Mouse (Mus musculus): ENCODE measurements around the gene Pop4. TPM values are rescaled to one million over a fixed set of nuclear protein-coding genes. Genes with fewer than 3 reads are reported as not detected.
A peak's percentile ranks its signal among the peaks of the same experiment; 100 is the strongest.

The Pop4 gene
- total RNA-seq, 2 experiments from 2014 or later: 30.1 to 58.8 TPM

DNA sequence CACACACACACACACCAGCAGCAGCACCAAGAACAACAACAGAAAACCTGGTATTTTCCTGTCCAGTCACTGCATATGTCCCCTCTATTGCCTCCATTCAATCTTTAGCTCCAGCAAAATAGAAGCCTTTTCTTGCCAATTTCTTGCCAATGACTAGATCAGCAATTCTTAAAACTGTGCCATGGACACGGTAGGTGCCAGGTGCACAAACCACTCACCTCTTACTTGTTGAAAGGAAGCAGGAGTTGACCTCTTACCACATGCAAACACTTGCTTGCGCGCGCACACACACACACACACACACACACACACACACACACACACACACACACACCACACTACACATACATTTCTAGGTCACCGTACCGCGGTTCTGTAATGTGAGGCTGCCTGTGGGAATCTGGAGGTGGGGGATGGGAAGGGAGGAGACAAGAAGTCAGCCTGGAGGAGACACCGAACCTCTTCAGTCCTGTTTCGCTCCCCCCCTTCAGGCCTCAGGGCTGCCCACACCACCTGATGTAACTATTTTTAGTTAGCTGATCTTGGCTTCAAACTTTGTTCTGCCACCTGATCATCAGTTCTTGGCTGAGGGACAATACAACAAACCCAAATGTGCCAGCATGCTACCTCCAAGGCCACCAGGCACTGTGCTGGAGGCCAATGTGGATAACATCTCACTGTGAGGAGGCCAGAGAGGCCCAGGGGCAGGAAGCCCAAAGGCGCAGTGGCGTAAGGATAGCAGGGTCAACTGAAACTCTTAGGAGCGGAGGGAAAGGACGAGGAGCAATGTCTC lies 46.5 kb downstream of the Pop4 start:
- DNase-seq (ENCODE audit: low spot score in 2 of 2): peak in 1 of 2 experiments; percentile 10

DNA sequence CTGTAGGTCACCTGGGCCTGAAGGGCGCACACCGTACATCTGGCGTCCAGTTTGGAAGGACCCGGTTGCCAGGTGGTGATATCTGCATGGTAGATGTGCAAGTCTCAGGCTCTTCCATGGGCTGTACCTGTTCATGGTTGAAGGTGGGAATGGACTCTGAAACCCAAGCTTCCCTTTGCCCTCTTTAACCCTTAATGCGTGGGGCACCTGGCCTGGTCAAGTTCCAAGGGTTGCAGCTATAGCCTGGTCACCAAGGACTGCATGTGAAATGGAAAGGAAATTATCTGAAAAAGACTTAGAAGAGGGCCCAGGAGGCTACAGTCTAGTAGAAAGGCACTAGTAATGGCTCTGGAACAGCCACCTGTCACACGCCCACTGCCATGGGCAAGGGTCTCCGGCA lies 50.4 kb downstream of the Pop4 start:
- DNase-seq (ENCODE audit: low spot score in 2 of 2): no peak

DNA sequence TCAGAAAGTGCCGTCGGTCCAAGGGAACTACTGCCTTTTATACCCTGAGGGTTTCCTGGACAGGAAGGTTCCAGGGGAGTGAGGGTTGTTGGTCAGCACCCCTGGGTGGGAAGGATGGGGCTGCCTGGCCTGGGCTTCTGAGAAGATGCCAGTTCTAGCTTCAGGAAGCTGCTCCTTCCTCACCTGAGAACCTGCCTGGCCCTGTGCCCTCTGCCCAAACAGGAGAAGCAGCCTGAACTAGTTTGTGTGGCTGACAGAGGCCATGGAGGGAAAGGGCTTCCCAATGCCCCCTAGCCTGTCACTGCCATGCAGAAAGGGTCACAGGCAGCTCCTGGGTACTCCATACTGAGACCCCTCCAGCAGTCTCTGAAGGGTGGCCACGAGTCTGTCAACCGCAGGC lies 51.7 kb downstream of the Pop4 start:
- no peak for DNase-seq (ENCODE audit: low spot score in 2 of 2)

DNA sequence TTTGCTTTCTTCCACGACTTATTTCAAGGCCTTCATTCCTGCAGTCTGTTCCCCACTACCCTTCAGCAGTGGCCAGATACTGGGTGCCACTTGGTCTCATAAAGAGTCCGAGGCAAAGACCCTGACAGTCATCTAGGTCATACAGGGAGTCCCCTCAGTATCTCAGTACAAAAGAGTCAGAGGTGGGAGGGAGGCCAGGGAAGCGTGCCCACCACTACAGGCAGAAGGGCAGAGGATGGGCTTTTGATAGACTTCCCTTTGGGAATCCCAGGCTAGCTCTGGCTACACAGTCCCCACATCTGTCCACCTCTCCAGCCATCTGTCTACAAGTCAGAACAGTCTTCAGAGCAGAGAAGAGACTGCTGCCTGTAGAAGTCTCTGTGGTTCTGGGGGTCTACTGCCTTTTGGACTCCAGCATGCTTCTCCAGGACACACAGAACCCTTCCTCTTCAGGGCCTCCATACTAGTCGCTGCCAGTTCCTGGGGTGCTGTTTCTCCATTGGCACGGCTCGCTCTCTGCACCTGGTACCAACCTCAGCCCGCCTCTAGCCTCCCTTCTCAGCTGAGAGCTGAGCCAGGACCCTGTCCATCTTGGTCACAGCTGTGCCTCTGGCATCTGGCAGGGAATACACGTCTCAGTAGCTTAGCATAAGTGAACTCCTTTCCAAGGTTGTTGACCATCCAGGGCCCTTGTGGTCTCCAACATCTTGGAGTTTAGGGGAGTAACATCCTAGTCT lies 52.4 kb downstream of the Pop4 start:
- no peak for DNase-seq (ENCODE audit: low spot score in 2 of 2)

DNA sequence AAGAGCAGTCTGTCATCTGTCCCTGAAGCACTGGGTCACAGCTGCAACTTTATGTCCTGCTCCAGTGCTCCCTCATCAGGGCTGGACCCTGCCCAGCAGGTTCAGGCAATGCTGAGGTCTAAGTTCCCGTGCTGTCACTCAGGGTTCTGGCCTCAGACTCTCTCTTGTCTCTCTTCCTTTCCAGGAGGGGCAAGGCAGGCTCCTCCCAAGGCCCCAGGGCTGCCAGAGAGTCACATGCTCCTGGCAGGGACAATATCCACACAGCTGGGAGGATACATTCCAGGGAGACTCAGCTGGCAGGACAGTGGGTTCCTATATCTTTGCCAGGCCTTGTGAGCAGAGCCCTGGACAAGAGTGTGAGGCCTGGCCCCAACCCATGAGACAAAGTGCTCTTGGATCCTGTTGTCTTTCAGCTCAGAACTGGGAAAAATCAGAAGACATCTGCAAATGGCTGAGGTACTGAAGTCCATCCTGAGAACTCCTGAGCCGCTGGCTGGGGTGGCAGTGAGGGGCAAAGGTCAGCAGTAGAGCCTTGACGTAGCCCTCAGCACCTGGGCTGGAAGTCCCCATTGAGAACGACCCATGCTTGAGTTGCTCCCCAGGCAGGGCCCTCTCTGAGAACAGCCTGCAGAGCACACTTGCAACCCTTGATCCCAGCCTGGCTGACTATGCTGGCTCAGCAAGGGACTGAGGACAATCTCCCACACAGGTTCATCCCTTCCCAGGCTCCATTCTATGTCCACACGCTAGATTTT lies 53.6 kb downstream of the Pop4 start:
- peak; percentile 26 to 67 for DNase-seq (ENCODE audit: low spot score in 2 of 2)

DNA sequence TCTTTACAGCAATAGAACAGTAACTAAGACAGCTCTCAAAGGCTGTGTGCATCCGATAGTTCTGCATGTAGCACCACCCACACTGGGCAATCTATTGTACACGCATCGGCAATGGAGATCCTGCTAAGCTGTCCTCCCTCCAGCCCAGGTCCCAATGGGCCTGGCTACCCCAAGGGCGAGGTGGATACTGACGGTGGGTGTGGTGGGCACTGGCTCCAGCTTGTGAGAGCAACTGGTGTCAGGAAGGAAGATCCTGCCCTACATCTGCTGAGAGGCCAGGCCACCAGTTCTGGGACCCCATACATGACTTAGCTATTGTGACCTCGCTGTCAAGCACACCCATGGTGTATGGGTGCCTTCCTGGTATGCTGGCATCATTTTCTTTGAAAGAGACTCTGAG lies 55.5 kb downstream of the Pop4 start:
- DNase-seq (ENCODE audit: low spot score in 2 of 2): no peak

DNA sequence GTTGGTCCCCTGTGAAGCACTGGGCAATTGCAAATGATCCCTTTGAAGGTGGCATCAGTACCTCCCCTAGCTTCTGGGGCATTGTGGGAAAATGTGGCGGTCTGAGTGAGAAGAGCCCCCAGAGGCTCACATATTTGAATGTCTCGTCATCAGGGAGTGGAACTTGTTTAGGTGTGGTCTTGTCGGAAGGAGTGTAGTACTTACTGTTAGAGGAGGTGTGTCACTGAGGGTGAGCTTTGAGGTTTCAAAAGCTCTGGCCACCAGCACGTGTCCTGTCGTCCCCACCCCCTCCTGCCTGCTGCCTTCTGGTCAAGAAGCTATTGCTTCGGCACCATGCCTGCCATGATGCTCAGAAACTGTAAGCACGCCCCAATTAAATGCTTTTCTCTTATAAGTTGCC lies 55.9 kb downstream of the Pop4 start:
- no peak for DNase-seq (ENCODE audit: low spot score in 2 of 2)

DNA sequence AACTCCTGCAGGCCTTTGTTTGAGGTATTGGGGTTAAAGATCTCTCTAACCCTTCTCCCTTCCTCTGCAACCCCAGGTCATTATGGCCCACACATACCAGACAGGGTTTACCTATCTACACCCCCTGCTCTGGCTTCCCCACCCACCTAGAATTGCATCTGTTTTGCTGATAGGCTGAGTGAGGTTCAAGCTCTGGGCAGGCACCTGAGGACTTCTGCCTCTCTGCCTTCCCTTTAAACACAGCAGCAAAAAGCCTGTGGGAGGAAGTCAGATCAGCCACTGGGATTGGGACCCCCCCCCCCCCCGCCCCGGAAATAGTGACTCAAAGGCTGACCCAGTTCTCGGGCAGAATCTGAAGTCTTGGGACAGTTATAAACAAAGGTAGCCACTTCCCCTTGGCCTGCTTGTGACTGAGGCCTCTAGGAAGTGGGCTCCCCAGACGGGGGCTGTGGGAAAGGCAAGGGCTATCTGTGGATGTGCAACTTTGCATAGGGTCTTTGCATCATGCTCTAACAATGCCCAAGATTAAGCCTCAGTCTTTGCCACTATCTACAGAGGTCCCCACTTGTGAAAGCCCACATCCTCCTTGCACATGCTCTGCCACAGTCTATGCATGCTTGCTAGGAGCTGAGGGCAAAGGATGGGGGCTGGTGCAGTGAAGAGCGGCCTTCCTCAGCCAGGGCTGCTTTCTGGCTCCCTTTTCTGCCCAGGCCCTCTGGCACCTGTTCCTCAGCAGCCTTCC lies 56.6 kb downstream of the Pop4 start:
- no peak for DNase-seq (ENCODE audit: low spot score in 2 of 2)

DNA sequence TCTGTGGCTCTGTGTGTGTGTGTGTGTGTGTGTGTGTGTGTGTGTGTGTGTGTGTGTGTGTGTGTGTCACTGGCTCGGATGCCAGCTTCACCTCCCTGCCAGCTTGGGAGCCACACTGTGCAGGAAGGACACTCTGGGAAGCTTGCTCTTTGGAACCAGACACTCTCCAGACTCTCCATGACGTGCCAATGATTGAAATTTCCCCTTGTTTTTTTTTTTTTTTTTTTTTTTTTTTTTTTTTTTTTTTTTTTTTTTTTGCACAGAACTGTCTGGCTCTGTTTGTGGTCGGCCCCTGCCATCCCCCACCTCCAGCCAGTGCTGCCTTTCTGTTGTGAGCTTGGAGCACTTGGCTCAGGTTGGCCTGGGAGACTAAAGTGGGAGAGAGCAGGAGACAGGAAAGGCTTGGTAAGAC lies 58.6 kb downstream of the Pop4 start:
- no peak for DNase-seq (ENCODE audit: low spot score in 2 of 2)

Other genes starting within 250 kb of the Pop4 start
- gene Uri1, start 247.9 kb downstream of the Pop4 start, total RNA-seq (2021): 10 to 100 TPM; 32.3 to 46.1 TPM
- 1 to 10 TPM; 7.7 to 8.9 TPM for gene Ccne1, start 163.9 kb downstream of the Pop4 start, total RNA-seq (2021)
- gene 1600014C10Rik, start 88.2 kb downstream of the Pop4 start, total RNA-seq (2021): 10 to 100 TPM; 45.4 to 47.7 TPM
- 1 to 10 TPM; 4.0 to 4.2 TPM for gene Plekhf1, start 43.4 kb downstream of the Pop4 start, total RNA-seq (2021)